Mouse (Mus musculus) small intestine, adult 2 months (tissue): Measurements from ENCODE around the gene Sys1.

Source experiments
- CTCF ChIP-seq: fragments of 200-500 bp; IDR thresholded peaks from 2 replicates; pipeline ENCODE4 v1.5.1; 2012; ENCODE audit warnings: low read depth, mild to moderate bottlenecking, control low read depth, inconsistent platforms, low read length, moderate library complexity, mixed read lengths; ENCODE audit not compliant: insufficient replicate concordance, insufficient read length; ENCODE audit errors: extremely low read depth
- POLR2A ChIP-seq: fragments of 200-500 bp; IDR thresholded peaks from 2 replicates; pipeline ENCODE4 v1.6.1; 2012; ENCODE audit warnings: low read depth, mild to moderate bottlenecking, control low read depth, inconsistent platforms, low read length, moderate library complexity

- TF ChIP-seq POLR2A, result no peak
- peak; percentile 77; the same call in 1 of the 2 replicates for TF ChIP-seq CTCF
Measured at GRCm38 (mm10) chr2:164470254-164470653, 13.5 kb downstream of the Sys1 start.
